Mouse (Mus musculus): ENCODE data around the gene Gpatch4. TPM values are rescaled to one million over a fixed set of nuclear protein-coding genes. Genes with fewer than 3 reads are reported as not detected.

The Gpatch4 gene
- total RNA-seq, 2 experiments from 2014 or later: 13.1 to 16.7 TPM

DNA sequence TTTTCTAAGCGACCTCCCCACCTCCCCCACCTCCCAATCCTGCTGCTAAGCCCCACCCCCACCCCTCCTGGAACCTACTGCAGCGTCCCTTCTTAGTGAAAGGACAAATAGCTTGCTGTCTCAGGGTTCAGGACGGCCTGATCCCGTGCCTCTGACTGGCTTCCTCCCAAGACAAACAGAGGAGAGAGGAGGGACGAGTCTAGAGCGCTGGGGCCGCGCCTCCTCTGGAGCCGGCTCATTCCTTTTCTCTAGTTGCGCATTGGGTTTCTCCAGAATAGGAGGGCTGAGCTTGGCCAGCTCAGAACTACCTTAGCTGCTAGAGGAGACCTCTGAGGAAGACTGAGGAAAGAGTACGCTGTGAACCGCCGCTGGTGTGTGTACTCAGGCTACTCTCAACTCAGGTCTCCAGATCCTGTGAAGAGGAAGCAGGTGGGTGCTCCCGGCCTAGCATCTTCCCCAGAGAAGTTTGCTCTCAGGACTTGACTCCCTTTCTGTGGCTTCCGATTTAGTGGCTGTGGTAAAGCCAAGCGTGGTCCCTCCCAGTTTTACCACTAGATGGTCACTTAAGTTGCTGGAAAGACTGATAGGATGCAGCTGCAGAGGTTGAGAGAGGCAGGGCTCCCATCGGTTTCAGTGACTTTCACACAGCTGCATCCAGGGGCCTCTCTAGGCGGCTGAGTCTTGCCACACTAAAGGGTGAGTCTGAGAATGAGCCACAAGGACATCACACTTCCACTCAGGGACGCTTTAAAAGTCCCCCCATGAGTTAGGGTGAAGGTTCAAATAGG lies 12.1 kb upstream of the Gpatch4 start:
- peak; percentile 38 for DNase-seq

DNA sequence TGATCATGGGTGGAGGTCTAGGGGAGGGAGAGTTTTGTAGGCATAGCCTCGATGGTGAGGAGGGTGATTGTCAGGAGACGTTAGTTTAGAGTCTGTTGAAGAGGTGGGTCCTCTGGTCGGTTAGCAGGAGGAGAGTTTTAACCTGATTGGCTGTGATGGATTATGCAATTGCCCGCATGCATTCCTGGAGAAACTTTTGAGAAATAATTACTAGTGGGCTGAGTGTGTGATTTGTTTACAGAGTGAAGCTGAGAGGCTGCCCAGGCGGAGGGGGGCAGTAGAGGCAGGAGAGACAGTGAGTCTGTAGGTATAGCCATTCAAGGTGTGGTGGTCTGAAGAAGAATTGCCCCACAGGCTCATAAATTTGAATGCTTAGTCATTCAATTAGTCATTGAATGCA lies 9.4 kb upstream of the Gpatch4 start:
- DNase-seq: no peak

DNA sequence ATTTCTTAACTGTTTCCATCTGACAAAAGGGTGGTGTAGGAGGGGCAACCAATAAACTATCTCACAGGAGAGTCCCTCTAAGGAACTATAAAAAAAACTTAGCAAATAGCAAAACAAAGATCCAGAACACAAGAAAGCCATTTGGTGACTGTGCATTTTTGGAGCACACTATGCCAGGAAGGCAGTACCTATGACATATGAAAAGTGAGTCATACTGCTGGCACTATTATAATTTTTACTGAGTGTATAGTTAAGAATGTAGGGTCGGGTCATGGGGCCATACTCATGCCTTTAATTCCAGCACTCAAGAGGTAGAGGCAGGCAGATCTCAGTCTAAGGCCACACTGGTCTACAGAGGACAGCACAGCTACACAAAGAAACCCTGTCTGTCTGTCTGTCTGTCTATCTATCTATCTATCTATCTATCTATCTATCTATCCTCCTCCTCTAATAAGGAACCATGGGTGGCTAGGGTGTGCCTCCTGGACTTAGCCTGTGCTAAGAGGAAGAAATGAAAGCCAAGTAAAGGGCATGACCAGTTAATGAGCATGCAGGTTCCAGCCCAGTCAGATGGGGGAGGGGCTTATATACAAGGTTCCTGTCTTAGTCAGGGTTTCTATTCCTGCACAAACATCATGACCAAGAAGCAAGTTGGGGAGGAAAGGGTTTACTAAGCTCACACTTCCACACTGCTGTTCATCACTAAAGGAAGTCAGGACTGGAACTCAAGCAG lies 7.2 kb upstream of the Gpatch4 start:
- no peak for DNase-seq

DNA sequence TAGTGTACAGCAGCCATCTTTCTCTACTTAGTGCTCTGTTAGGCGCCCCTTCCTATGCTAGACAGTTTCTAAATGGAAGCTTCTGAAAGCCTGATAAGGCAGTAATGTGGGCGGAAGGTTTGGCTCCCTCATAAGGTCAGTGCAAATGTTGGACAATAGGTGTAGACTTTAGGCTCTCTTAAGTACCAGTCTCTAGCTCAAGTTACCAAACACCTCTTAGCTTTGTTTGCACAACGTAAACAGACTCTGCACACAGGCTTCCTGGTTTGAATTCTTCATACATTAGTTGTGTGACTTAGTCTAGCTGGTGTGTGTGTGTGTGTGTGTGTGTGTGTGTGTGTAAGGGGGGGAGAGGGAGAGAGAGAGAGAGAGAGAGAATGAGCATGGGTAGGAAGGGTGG lies 6.6 kb downstream of the Gpatch4 start:
- no peak for DNase-seq

DNA sequence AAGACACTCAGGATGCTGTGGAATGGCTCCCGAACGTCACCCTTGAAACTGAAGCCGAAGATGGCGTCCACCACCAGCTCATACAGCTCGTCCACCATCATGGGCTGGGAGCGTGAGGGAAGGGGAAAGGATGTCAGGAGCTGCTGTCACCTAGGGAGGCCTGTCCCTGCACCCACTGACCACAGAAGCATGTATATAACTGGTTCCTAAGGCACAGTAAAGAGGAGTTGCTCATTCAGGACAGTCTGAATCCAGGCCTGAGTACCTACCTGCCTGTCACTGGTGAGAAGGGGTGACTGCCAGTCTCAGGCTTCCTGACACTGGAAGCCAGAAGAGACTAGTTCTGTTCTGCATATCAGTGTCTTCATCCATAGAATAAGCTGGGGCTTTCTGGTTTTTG lies 14.1 kb downstream of the Gpatch4 start:
- no peak for DNase-seq

DNA sequence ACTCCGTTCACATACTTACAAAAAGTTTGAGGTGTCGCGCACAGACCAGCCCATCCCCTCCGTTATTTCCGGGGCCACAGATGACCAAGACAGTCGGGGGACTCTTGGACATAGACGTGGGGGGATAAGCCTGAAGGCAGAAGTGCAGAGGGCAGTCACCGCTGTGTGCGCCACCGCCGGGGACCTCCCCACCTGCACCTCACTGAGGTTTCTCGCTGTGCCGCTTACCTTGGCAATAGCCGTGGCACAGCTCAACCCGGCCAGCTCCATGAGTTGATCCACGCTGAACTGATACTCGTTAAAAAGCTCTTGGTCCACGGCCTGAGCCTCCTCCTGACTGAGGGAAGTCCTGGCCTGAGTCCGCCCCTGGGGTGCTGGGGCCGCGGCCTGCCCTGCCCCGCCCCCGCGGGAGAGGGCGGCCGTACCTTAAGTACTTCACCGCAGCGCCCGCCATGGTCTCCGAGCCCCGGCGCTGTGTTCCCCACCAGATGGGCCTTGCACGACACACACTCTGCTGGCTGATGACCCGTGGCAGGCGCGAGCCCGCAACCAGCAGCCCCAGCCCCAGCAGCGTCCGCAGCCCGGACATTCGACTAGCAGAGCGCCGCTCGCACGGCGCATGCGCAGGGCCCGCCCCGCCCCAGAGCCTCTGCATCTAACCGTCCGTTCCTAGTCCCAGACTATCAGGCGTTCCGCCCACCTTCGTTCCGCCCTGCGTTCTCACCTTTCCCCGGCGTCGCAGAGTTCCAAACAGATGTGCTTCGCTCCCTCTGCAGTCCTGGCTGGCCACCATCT lies 15.2 kb downstream of the Gpatch4 start, which contains the start of gene Naxe:
Naxe (minus strand) TSS at position 594 of the 795 bp plus-strand sequence.
- peak; percentile 82 for DNase-seq

DNA sequence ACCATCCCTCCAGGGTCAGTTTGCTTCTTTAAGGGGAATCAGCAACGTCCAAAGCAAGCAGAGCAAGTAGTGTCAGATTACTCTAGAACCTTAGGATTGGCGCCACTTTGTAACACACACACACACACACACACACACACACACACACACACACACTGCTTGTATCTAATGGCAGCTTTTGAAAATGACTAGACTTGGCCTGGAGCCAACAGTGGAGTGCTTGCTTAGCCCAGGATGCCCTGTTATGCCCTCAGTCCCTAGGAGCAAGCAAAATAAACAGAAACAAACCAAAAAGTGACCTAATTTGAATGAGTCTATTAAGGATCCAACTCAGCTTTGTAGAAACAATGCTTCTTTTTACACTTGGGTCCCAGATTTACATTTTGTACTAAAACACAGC lies 25.5 kb downstream of the Gpatch4 start:
- no peak for DNase-seq

DNA sequence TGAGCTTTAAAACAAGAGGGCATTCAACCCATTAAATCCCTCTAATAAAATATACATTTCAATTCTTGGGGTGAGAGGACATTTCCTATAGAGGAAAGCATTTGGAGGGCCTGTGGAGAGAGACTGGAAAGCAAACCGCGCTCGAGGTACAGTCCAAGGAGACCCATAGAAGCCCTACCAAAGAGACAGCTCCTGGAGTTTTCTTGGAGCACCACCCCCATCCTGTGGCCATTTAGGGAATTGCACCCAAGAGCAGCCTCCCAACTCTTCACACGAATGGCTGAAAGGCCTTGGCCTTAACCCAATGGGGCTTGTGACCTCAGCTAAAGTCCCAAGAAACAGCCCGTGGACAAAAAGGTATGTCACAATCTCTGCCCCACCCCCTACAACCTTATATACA lies 28.9 kb downstream of the Gpatch4 start:
- peak; percentile 69 for DNase-seq

DNA sequence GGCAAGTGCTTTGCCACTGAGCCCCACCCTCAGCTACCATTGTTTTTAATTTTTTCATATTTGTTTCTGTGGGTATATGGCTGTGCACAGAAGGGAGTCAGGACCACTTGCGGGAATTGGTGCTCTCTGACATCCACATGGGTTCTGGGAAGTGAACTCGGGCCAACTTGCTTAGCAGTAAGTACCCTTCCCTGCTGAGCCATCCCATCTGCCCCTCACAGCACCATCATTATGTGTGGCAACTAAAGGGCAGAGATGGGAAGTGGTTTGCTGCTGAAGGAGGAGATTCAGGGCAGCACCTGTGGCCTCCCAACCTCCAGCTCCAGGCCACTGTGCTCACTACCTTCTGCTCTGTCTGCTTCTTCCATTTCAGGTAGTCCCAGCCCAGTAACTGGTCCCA lies 30.7 kb downstream of the Gpatch4 start:
- no peak for DNase-seq

DNA sequence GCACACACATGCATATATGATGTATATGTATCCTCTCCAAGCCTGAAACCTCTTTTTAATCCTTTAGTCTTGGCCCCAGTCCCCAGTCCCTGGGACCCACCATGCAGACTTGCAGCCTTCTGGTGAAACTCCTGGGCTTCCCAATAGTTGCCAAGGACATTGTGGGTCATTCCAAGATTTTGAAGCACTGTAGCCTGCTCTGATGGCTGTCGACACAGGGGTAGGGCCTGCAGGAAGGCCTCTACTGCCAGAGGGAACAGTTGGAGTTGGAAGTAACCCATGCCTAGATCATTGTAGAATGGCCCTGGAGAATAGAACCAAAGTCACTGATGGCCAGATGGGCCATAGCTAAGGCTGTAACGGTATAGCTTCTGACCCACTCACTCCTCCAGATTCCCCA lies 31.4 kb downstream of the Gpatch4 start:
- DNase-seq: no peak

DNA sequence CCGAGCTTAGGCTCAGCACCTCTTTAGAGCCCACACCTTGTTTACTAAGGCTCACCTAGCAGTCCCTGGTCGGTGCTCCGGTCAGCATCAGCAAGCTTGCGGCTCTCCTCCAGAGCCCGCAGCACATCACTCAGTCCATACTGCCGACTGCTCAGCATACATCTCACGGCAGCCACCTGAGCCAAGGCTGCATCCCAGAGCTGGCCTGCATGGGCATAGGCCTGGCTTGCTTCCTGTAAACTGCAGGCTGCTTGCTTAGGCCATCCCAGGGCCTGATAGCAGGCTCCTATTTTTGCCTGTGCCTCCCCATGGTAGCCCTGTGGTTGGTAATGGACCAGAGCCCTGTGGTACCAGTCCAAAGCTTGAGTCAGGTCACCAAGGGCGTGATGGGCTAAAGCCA lies 31.9 kb downstream of the Gpatch4 start:
- DNase-seq: no peak

DNA sequence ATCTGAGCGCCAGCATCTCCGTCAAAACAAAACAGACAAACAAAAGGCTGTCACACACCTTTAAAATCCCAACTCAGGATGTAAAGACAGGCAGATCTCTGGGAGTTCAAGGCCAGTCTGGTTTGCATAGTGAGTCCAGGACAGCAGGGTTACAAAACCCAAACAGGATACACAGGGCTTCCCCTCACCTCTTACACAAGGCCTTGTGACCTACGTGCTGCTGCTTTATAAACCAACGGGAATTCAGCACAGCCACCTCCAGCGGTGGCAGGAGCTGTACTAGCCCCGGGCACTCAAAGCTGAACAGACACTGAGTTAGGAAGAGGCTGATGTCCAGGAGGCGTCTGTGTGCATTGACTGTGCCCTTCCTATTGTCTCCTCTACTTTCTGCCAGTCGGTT lies 34.5 kb downstream of the Gpatch4 start:
- DNase-seq: no peak

DNA sequence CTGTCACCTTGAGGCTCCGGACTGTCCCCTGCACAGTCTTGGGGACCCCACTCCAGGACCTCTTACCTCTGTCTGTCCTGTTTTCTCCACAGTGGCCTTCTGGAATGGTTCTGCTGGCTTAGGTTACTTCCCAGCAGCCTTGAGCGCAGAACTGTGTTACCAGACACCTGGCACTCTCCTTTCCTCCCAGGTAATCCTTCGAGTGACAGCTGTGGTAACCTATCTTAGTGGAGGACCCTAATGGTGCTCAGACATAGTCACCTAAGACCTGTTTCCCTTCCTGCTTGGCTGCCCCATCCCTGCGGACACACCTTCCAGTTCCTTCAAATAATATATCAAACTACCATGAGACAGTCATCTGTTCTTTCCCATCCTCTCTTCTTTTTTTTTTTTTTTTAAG lies 35.3 kb downstream of the Gpatch4 start, which contains the start of gene Ttc24:
Ttc24 (minus strand) TSS at position 101 of the 400 bp plus-strand sequence.
- no peak for DNase-seq

DNA sequence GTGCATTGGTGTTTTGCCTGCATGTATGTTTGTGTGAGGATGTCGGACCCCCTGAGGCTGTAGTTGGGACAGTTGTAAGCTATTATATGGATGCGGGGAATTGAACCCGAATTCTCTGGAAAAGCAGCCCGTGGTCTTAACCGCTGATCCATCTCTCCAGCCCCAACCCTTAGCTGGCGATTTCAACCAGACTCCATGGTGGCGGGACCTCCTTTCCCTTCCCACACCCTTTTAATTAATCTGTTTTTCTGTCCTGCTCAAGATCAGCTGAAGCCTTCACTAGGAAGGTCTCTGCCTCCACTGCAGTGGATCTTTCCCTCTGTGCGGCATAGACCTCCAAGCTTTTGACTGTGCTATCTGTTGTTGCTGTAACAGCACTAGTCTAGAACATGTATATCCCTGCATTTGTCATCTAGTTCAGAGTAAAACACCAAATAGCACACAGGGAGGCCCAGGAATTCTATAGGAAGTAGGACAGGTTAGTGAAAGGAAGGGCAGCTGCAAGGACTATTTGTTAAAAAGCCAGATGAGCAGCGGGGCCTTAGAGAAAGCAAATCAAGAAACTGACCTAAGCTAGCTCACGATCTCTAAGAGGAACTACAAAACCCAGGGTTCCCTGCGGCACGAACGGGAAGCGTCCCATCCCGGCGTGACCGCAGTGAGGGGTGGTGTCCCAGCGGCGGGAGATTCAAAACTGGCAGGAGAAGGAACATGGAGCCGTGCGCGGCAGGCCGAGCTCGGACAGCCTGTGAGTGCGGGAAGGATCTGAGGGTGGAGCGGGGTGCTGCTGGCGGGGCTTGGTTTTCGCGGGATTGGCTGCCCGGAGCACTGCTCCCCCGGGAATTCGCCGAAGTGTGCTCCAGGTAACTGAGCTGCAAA lies 38.7 kb downstream of the Gpatch4 start, which contains the start of gene Iqgap3:
Iqgap3 (plus strand) TSS at position 627 of the 879 bp plus-strand sequence.
- peak; percentile 85 for DNase-seq

DNA sequence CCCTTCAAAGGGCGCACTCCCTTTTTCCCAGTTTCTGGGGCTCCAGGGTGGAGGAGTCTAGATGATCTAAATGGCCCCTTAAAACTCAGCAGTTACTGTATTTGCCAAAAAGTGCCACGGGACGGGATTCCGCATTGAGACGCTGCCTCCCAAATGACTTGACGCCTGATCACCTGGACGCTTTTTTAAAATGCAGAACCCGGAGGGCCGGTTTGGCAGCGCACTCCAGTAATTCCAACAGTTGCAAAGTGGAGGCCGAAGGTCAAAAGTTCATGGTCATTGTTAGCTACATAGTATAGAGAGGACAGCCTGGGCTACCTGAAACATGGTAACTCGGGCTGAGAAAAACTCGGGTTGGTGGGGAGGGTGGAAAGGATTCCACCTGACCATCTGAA lies 39.3 kb downstream of the Gpatch4 start:
- DNase-seq: no peak

DNA sequence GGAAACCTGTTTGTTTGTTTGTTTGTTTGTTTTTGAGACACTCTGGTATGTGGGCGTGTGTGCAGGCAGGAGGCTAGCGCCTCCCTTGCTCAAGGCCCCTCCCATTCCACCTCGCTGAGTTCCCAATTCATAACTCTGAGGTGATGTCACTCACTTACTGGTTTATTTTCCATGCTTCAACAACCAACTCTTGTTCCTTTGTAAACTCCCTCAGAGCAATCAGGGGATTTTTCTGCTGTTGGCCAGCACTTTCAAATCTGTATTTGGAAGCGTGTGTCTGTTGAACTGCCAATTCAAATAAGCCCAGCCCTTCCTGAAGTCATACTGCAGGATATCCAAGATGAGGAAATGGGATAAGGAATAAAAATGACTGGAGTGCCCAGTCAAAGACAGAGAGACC lies 39.8 kb downstream of the Gpatch4 start:
- DNase-seq: no peak

DNA sequence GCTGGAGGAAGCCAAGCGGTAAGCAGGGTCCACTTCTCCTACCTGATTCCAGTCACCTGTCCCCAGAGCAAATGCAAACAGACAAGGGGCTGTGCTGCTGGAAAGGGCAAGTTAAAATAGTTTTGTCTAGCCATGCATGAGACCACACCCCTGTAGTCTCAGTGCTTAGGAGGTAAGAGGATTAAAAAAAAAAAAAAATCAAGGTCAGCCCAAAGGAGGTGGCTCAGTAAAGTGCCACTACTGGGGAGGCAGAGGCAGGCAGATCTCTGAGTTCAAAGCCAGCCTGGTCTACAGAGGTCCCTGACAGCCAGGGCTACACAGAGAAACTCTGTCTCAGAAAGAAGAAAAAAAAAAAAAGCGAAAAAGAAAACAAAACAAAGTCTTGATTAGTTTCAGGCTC lies 41.1 kb downstream of the Gpatch4 start:
- DNase-seq: no peak

DNA sequence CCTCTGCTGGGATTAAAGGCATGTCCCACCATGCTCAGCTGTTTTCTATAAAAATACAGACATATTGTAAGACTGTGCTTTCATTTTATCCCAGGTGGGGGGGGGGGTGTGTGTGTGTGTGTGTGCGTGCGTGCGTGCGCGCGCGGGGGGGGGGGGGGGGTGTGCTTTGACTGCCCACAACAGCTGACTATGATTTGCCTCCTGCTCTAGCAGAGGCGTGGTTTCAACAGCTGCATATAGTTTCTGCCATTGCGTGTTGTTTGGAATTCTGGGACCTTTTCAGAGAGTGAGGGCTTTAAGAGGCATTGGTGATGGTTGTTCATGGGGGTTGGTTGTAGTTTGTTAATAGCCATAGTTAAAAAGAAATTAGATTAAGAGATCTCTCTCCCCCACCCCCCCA lies 42.6 kb downstream of the Gpatch4 start:
- no peak for DNase-seq

DNA sequence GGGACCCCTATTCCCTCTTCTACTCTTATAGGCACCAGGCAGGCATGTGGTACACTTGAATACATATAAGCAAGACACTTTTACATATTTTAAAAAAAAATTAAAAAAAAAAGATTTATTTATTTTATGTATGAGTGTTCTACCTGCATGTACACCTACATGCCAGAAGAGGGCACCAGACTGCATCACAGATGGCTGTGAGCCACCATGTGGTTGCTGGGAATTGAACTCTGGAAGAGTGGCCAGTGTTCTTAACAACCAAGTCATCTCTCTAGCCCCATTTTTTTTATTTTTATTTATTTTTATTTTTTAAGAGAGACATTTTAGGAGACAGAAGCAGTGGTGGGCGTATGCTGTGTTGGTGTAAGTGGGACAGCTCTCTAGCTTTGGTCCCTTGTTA lies 44.8 kb downstream of the Gpatch4 start:
- DNase-seq: no peak

DNA sequence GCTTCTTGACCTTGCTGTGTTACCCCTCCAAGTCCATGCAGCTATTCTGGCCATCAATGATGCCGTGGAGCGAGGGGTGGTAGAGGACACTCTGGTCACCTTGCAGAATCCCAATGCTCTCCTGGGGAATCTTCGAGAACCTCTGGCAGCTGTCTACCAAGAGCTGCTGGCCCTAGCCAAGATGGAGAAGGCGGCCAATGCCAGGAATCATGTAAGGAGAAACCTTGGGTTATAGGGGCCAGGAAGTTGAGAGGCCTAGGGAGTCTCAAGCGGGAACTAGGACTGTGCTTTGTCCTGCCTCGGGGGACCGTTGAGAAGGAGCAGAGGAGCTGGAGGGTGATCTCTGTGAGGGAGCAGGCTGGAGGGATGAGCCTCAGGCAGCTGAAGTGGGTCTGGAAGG lies 47.2 kb downstream of the Gpatch4 start:
- no peak for DNase-seq

DNA sequence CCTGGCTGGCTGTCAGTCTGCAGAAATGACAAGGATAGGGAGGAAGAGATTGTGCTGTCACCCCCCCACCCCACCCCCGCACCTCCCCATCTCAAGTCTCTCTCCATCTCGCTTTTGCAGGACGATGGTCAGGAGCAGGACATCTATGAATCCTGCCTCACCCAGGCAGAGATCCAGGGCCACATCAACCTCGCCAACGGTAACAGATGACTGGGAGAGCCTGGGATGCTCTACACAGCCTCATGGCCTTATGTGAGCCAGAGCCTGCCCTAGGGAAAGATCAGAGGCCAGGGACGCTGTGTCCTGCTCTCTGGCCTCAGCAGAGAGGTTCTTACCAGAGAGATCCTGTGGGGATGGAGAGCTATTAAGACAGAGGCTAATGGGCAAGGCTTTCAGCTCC lies 47.7 kb downstream of the Gpatch4 start:
- no peak for DNase-seq

DNA sequence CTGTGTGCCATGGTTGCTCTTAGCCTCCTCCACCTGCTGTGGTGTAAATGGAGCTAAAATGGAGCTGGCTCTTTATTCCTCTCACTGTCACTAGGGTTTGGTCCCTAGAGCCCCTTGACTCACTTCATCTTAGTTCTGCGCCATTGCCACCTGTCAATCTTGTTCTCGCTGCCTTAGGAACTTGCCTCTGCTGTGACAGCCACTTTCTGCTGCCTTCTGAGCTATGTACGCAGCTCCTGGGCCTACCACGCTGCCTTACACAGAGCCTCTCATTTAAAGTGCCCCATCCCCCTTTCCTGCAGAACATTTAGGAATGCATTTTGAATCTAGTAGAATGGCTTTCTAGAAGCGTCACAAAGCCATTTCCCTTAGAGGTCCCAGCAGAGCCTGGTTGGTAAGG lies 51.2 kb downstream of the Gpatch4 start:
- DNase-seq: no peak

Data from gastrocnemius, postnatal 25 days (tissue).